Mouse (Mus musculus) liver, embryonic 15.5 days (tissue): Measurements from ENCODE around the gene Cyp4f40. TPM values are rescaled to one million over a fixed set of nuclear protein-coding genes. Genes with fewer than 3 reads are reported as not detected.
"Not testable (repeated sequence)": the region's sequence is repeated elsewhere in the genome, so short reads cannot be mapped to it uniquely, and the experiment has no call there.

ENCODE experiments used
- ATAC-seq: fragments of 200-750 bp; cut with Nextera tagmentation; 2 replicates; pipeline ENCODE4 v1.8.0; 2017; ENCODE audit warnings: moderate number of reproducible peaks, mild to moderate bottlenecking, moderate library complexity; ENCODE audit not compliant: insufficient read depth
- H3K27ac ChIP-seq: fragments of 300-500 bp; sonication (generic); replicated peaks from 2 replicates; pipeline ENCODE4 v1.5.1; 2015; ENCODE audit warnings: mild to moderate bottlenecking, inconsistent platforms
- H3K27me3 ChIP-seq: fragments of 300-500 bp; sonication (generic); 2 replicates; pipeline ENCODE4 v1.6.1; 2015; ENCODE audit warnings: mild to moderate bottlenecking, inconsistent platforms
- H3K36me3 ChIP-seq: fragments of 300-500 bp; sonication (generic); replicated peaks from 2 replicates; pipeline ENCODE4 v1.6.1; 2015; ENCODE audit warnings: moderate library complexity, mild to moderate bottlenecking, inconsistent platforms
- H3K4me1 ChIP-seq: fragments of 300-500 bp; sonication (generic); replicated peaks from 2 replicates; pipeline ENCODE4 v1.6.1; 2015; ENCODE audit warnings: inconsistent platforms
- H3K4me2 ChIP-seq: fragments of 300-500 bp; sonication (generic); 2 replicates; pipeline ENCODE4 v1.6.1; 2015; ENCODE audit warnings: moderate library complexity, mild to moderate bottlenecking, inconsistent platforms
- H3K4me3 ChIP-seq: fragments of 300-500 bp; sonication (generic); replicated peaks from 2 replicates; pipeline ENCODE4 v1.5.1; 2015; ENCODE audit warnings: mild to moderate bottlenecking, inconsistent platforms
- H3K9ac ChIP-seq: fragments of 300-500 bp; sonication (generic); 2 replicates; pipeline ENCODE4 v1.6.1; 2015; ENCODE audit warnings: moderate library complexity, mild to moderate bottlenecking, inconsistent platforms
- H3K9me3 ChIP-seq: fragments of 300-500 bp; sonication (generic); replicated peaks from 2 replicates; pipeline ENCODE4 v1.6.1; 2016; ENCODE audit warnings: inconsistent platforms
- WGBS: fragments of 180-500 bp; shearing (Covaris S2); methylation state at CpG from one replicate; pipeline ENCODE4 v1.1.7; 2015; ENCODE audit warnings: mixed read lengths; ENCODE audit not compliant: insufficient replicate concordance; 5-methylcytosine and 5-hydroxymethylcytosine counted together
- polyA plus RNA-seq: library from polyadenylated mRNA; unstranded; fragments of >200 nt; fragmentation: Nextera tagmentation; extraction: Ambion mirVana; gene quantifications from 2 replicates; pipeline ENCODE4 v1.2.1, GENCODE M21; 2015

Gene Cyp4f40
- polyA plus RNA-seq: not detected in 2 replicates

GRCm38 (mm10) chr17:32658712-32659111 lies at the start of gene Cyp4f40:
Cyp4f40 (plus strand) TSS chr17:32658900.
- H3K36me3 ChIP-seq: no peaks in the 10 kb centered on the region
- H3K4me2 ChIP-seq: no peak within 1 kb of the TSS
- H3K27me3 ChIP-seq: no peaks in the 10 kb centered on the region
- no peak within 1 kb of the TSS for H3K9ac ChIP-seq
- no peaks in the 10 kb centered on the region for H3K9me3 ChIP-seq
- no peak for ATAC-seq
- no peak within 1 kb of the TSS for H3K4me3 ChIP-seq
- H3K27ac ChIP-seq: no peak within 1 kb of the TSS
- H3K4me1 ChIP-seq: no peaks in the 10 kb centered on the region
- 37% methylated on average over 2 of the region's 2 CpGs for WGBS

DNA sequence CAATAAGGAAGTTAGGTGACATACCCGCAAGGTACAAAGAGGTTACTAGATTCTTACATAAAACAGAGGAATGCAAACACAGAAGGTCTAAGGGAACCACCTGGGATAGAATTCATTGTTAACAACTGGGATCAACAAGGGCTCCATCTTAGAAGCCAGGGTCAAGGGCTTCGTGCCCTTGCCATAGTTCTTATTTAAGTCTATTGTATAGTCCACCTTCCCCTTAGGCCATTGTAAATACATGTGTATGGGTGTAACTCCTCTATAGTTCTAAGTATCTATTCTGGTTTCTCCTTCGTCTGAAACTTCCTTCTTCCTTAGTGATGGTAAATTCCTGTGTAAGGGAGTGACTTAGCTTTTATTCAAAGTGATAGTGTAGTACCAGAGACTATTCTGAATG lies 48.5 kb upstream of the Cyp4f40 start:
- not testable (repeated sequence) for H3K27ac ChIP-seq, H3K27me3 ChIP-seq, H3K4me2 ChIP-seq, H3K4me3 ChIP-seq, ATAC-seq, H3K9me3 ChIP-seq, H3K9ac ChIP-seq, H3K36me3 ChIP-seq, H3K4me1 ChIP-seq
- 64% methylated on average over 3 of the region's 3 CpGs for WGBS

GRCm38 (mm10) chr17:32610896-32611295 lies 47.8 kb upstream of the Cyp4f40 start:
- Histone ChIP-seq H3K9me3 (no peaks in the 10 kb centered on the region), H3K4me2 (no peak overlapping the region), H3K27ac (no peak overlapping the region), H3K27me3 (no peaks in the 10 kb centered on the region), H3K9ac (no peak overlapping the region), H3K36me3 (no peaks in the 10 kb centered on the region), H3K4me1 (no peaks in the 10 kb centered on the region), H3K4me3 (no peak overlapping the region)
- WGBS: 61% methylated on average over 3 of the region's 3 CpGs
- ATAC-seq: no peak

DNA sequence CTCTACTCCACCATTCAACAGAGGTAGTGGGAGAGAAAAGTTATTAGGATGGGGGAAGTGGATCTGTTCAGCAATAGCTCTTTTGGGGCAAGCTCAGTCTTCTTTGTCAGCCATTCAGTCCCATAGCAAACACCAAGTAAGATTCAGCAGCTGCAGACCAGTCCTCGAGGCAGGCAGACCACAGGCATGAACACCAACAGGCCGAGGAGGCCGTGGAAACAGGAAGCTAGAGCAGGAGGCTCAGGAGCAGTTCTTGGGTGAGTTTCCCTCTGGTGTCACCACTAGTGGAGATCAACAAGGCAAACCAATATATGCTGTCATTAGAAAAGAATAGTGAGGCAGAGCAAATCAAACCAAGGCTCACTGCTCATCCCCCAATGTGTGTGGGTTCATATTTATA lies 46.3 kb upstream of the Cyp4f40 start:
- no peak overlapping the region for H3K9ac ChIP-seq
- no peaks in the 10 kb centered on the region for H3K4me1 ChIP-seq
- H3K4me3 ChIP-seq: no peak overlapping the region
- ATAC-seq: no peak
- H3K9me3 ChIP-seq: no peaks in the 10 kb centered on the region
- H3K4me2 ChIP-seq: no peak overlapping the region
- H3K36me3 ChIP-seq: no peaks in the 10 kb centered on the region
- no peaks in the 10 kb centered on the region for H3K27me3 ChIP-seq
- no peak overlapping the region for H3K27ac ChIP-seq
- 13% methylated on average over 3 of the region's 3 CpGs for WGBS

GRCm38 (mm10) chr17:32617252-32617651 lies 41.4 kb upstream of the Cyp4f40 start:
- no peaks in the 10 kb centered on the region for H3K9me3 ChIP-seq
- no peak for ATAC-seq
- no peaks in the 10 kb centered on the region for H3K4me1 ChIP-seq
- no peaks in the 10 kb centered on the region for H3K27me3 ChIP-seq
- H3K36me3 ChIP-seq: no peaks in the 10 kb centered on the region
- H3K9ac ChIP-seq: no peak overlapping the region
- H3K4me2 ChIP-seq: no peak overlapping the region
- WGBS: 40% methylated on average over 1 of the region's 1 CpGs
- no peak overlapping the region for H3K4me3 ChIP-seq
- no peak overlapping the region for H3K27ac ChIP-seq

- not testable (repeated sequence) for H3K9me3 ChIP-seq, H3K4me2 ChIP-seq, ATAC-seq, H3K9ac ChIP-seq, H3K4me3 ChIP-seq, H3K27ac ChIP-seq, H3K36me3 ChIP-seq, H3K4me1 ChIP-seq, H3K27me3 ChIP-seq
- WGBS: 49% methylated on average over 4 of the region's 4 CpGs
Observed at GRCm38 (mm10) chr17:32621018-32621417, 37.7 kb upstream of the Cyp4f40 start, which contains the start of gene Cyp4f37. Cyp4f37 (plus strand) TSS chr17:32621309.

DNA sequence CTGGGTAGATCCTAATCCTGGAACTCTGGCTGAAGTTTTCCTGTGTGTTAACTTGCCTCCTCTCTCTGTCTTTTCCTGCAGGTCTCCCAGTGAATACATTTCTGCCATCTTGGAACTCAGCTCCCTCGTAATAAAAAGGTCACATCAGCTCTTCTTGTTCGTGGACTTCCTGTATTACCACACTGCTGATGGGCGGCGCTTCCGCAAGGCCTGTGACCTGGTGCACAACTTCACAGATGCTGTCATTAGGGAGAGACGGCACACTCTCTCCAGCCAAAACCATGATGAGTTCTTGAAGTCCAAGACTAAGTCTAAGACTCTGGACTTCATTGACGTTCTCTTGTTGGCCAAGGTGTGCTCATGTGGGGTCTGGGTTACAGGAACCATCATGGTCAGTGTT lies 29.0 kb upstream of the Cyp4f40 start:
- H3K4me3 ChIP-seq, ATAC-seq, H3K9ac ChIP-seq, H3K9me3 ChIP-seq, H3K27ac ChIP-seq, H3K4me2 ChIP-seq, H3K27me3 ChIP-seq, H3K36me3 ChIP-seq, H3K4me1 ChIP-seq: not testable (repeated sequence)
- 57% methylated on average over 7 of the region's 7 CpGs for WGBS

- H3K9ac ChIP-seq: no peak overlapping the region
- H3K27ac ChIP-seq: no peak overlapping the region
- H3K36me3 ChIP-seq: no peaks in the 10 kb centered on the region
- ATAC-seq: no peak
- no peaks in the 10 kb centered on the region for H3K9me3 ChIP-seq
- H3K27me3 ChIP-seq: no peaks in the 10 kb centered on the region
- whole genome bisulfite sequencing: 45% methylated on average over 3 of the region's 3 CpGs
- H3K4me1 ChIP-seq: 0 out of 2 replicates have a peak, but pooled peaks cover 4% of the 10 kb centered on the region
- H3K4me3 ChIP-seq: no peak overlapping the region
- H3K4me2 ChIP-seq: no peak overlapping the region
Observed at GRCm38 (mm10) chr17:32631936-32632335, 26.8 kb upstream of the Cyp4f40 start.

DNA sequence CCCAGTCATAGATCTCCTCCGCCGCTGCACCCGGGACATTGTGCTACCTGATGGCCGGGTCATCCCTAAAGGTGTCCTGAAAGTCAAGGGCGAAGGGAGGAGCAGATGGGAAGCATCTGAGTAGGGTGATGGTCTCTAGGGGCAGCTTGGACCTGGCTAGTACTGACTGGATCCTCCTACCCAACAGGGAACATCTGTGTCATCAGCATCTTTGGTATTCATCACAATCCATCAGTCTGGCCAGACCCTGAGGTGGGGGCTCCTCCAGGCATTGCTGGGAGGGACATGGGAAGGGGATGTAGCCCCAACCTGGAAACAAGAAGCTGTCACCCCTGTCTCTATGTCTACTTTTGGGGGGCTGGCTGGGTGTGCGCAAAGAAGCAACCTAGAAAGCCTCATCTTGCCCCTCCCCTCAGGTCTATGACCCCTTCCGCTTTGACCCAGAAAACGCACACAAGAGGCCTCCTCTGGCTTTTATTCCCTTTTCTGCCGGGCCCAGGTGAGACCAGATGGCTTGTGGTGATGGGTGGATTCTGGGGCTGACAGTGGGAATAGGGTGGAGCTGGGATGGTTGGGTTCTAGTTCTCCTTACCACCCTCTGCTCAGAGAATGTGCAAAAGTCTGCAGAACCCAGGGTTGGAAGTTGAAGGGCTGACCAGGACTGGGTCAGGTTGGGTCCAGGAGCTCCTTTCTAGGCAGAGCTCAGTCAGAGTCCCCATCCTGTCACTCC lies 24.3 kb upstream of the Cyp4f40 start:
- 70% methylated on average over 9 of the region's 9 CpGs for WGBS
- not testable (repeated sequence) for H3K36me3 ChIP-seq, ATAC-seq, H3K27me3 ChIP-seq, H3K4me1 ChIP-seq, H3K9ac ChIP-seq, H3K27ac ChIP-seq, H3K9me3 ChIP-seq
- Histone ChIP-seq H3K4me3 (0 out of 2 replicates have a peak overlapping the region, but pooled peaks have one; percentile 23), H3K4me2 (peak overlapping the region; percentile 53)

- ATAC-seq: peak; percentile 15; the same call in 1 of the 2 replicates
- H3K9ac ChIP-seq: no peak overlapping the region
- peak overlapping the region; percentile 53 for H3K4me2 ChIP-seq
- WGBS: 2% methylated on average over 17 of the region's 17 CpGs
- H3K4me3 ChIP-seq: peak overlapping the region; percentile 23; the same call in 1 of the 2 replicates
- H3K27me3 ChIP-seq: no peaks in the 10 kb centered on the region
- no peak overlapping the region for H3K27ac ChIP-seq
- H3K4me1 ChIP-seq: 0 out of 2 replicates have a peak, but pooled peaks cover 4% of the 10 kb centered on the region
- H3K9me3 ChIP-seq: no peaks in the 10 kb centered on the region
- H3K36me3 ChIP-seq: no peaks in the 10 kb centered on the region
Observed at GRCm38 (mm10) chr17:32634972-32635314, 23.8 kb upstream of the Cyp4f40 start.

GRCm38 (mm10) chr17:32636341-32636740 lies 22.4 kb upstream of the Cyp4f40 start:
- Histone ChIP-seq H3K4me2 (no peak overlapping the region), H3K9me3 (no peaks in the 10 kb centered on the region), H3K27me3 (no peaks in the 10 kb centered on the region), H3K4me3 (no peak overlapping the region), H3K4me1 (0 out of 2 replicates have a peak, but pooled peaks cover 4% of the 10 kb centered on the region), H3K36me3 (no peaks in the 10 kb centered on the region), H3K27ac (no peak overlapping the region), H3K9ac (no peak overlapping the region)
- 44% methylated on average over 3 of the region's 3 CpGs for WGBS
- ATAC-seq: no peak

DNA sequence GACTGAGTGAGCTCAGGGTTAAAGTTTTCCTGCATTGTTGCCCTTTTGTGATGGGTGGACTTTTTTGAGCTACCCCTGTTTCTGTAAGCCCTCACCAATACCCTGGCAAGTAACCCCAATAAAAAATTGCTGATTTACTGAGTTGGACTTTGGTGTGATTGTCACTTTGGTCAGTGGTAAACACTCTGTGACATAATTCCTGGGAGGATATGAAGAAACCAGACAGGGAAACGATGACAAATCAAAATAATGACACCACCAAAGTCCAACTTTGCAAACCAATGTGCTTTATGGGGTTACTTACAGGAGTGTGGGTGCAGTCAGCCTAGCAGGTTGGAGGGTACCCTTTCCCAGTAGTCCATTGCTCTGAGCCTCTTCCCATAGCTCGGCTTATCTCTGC lies 21.5 kb upstream of the Cyp4f40 start:
- ATAC-seq: no peak
- no peaks in the 10 kb centered on the region for H3K27me3 ChIP-seq
- no peak overlapping the region for H3K4me2 ChIP-seq
- no peak overlapping the region for H3K27ac ChIP-seq
- no peak overlapping the region for H3K4me3 ChIP-seq
- H3K4me1 ChIP-seq: 0 out of 2 replicates have a peak, but pooled peaks cover 4% of the 10 kb centered on the region
- H3K9ac ChIP-seq: no peak overlapping the region
- no peaks in the 10 kb centered on the region for H3K9me3 ChIP-seq
- 64% methylated on average over 2 of the region's 2 CpGs for WGBS
- H3K36me3 ChIP-seq: no peaks in the 10 kb centered on the region
